Mouse (Mus musculus) MEL (cell line): ENCODE results near the gene B4galnt3.

Experiments
- CHD2 ChIP-seq: IDR thresholded peaks from 2 replicates; pipeline ENCODE4 v1.6.1; 2011; ENCODE audit warnings: low read length, improper control_type of control experiment
- CTCF ChIP-seq, 3 experiments: IDR thresholded peaks in 2 of 3; conservative IDR thresholded peaks in 1 of 3; 2 replicates each; pipeline ENCODE4 v1.5.1; 2011 to 2012; ENCODE audit warnings: low read length in 3 of 3, low read depth in 2 of 3, mild to moderate bottlenecking in 2 of 3, improper control_type of control experiment in 1 of 3, inconsistent platforms in 1 of 3, mixed read lengths in 1 of 3, moderate library complexity in 1 of 3; ENCODE audit not compliant: control insufficient read depth in 1 of 3, insufficient read depth in 1 of 3, poor library complexity in 1 of 3, severe bottlenecking in 1 of 3
- E2F4 ChIP-seq: IDR thresholded peaks from 2 replicates; pipeline ENCODE4 v1.6.1; 2011; ENCODE audit warnings: low read depth, low read length, improper control_type of control experiment, borderline replicate concordance
- ETS1 ChIP-seq: IDR thresholded peaks from 2 replicates; pipeline ENCODE4 v1.6.1; 2012; ENCODE audit warnings: low read depth, mild to moderate bottlenecking, inconsistent platforms, low read length, improper control_type of control experiment, moderate library complexity
- GABPA ChIP-seq: IDR thresholded peaks from 2 replicates; pipeline ENCODE4 v1.6.1; 2012; ENCODE audit warnings: low read depth, mild to moderate bottlenecking, inconsistent platforms, low read length, improper control_type of control experiment, moderate library complexity
- MAZ ChIP-seq: IDR thresholded peaks from 2 replicates; pipeline ENCODE4 v1.6.1; 2012; ENCODE audit warnings: low read depth, mild to moderate bottlenecking, inconsistent platforms, low read length, improper control_type of control experiment
- POLR2AphosphoS5 ChIP-seq: IDR thresholded peaks from 2 replicates; pipeline ENCODE4 v1.6.1; 2012; ENCODE audit warnings: low read depth, borderline replicate concordance, mild to moderate bottlenecking, inconsistent platforms, low read length, moderate library complexity, mixed read lengths

GRCm38 (mm10) chr6:120190912-120191311 lies 103.4 kb downstream of the B4galnt3 start:
- TF ChIP-seq MAZ (no peak), E2F4 (no peak), CHD2 (no peak), GABPA (no peak), CTCF (IDR thresholded peaks at IDR 0.05 in 2 of 3, conservative IDR thresholded peaks at IDR 0.05 in 1 of 3; ENCODE audit: control insufficient read depth in 1 of 3, insufficient read depth in 1 of 3, low read depth in 2 of 3, low read length in 3 of 3, poor library complexity in 1 of 3, severe bottlenecking in 1 of 3) (no peak), POLR2AphosphoS5 (no peak), ETS1 (no peak)
